Mouse (Mus musculus) ES-Bruce4 (cell line): ENCODE measurements at regions not wholly inside any gene's neighbourhood (a gene's known extent, or its start where the extent isn't known, plus 50 kb on each side); places are given as distances from the start of the nearest gene placed in this dataset.

Experiments used
- CTCF ChIP-seq: IDR thresholded peaks from one replicate; pipeline ENCODE4 v1.8.1; 2011; ENCODE audit warnings: low read depth, low read length
- EP300 ChIP-seq: IDR thresholded peaks from 2 replicates; pipeline ENCODE4 v1.6.1; 2011; ENCODE audit warnings: low read depth, low read length; ENCODE audit not compliant: insufficient read depth
- POLR2A ChIP-seq: IDR thresholded peaks from one replicate; pipeline ENCODE4 v1.8.1; 2011; ENCODE audit warnings: low read length; ENCODE audit not compliant: insufficient read depth

GRCm38 (mm10) chr2:78656668-78657067 is 211.3 kb upstream of the Ube2e3 start:
- TF ChIP-seq POLR2A (no peak), CTCF (no peak), EP300 (no peak)
